Mouse (Mus musculus): ENCODE measurements around the gene Hist1h3d.

GRCm38 (mm10) chr13:23610393-23610792 lies 34.8 kb downstream of the Hist1h3d start:
- no peak for TF ChIP-seq EP300 (optimal IDR thresholded peaks at IDR 0.05)
- TF ChIP-seq CTCF (IDR thresholded peaks at IDR 0.05; ENCODE audit: low read depth), result no peak

Measured in stomach, postnatal 0 days (tissue).